Mouse (Mus musculus): ENCODE data around the gene Dnaja3. TPM values are rescaled to one million over a fixed set of nuclear protein-coding genes. Genes with fewer than 3 reads are reported as not detected.
"Not testable (repeated sequence)": the region's sequence is repeated elsewhere in the genome, so short reads cannot be mapped to it uniquely, and the experiment has no call there.

The Dnaja3 gene
- total RNA-seq, 2 experiments from 2014 or later, result 82.7 to 84.7 TPM

DNA sequence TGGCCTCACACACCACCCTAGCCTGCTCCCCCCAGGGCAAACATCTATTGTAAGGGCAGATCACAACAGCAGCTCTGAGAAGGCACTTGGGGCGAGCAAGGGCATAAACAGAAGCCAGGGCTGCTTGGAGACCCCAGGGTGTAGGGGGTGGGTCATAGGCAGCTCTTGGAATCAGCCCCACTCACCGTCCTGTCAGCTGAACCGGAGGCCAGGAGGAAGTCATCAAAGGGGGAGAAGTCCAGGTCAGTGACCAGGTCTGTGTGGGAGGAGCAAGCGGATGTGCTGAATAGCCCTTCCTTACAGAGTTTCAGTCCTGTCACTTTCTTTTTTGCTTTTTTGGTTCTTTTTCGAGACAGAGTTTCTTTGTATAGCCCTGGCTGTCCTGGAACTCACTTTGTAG is 30.5 kb downstream of the Dnaja3 start:
- DNase-seq, result no peak

- DNase-seq, result no peak
Observed at GRCm38 (mm10) chr16:4674091-4674490, 34.3 kb downstream of the Dnaja3 start.

DNA sequence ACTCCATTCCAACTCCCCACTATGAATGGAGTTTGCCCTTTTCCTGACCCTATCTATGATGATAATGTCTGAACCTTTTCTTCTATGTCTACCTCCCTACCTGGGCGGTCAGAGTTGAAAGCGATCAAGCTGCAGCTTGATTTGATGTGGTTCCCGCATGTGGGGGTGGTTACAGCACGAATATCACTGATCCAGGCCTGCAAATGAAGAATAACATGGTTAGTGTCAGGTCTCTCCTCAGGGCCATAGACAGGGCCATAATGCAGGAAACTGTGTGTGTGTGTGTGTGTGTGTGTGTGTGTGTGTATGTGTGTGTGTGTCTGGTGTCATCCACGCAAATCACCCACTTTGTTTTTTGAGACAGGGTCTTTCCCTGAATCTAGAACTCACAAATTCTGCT is 37.0 kb downstream of the Dnaja3 start:
- no peak for DNase-seq

DNA sequence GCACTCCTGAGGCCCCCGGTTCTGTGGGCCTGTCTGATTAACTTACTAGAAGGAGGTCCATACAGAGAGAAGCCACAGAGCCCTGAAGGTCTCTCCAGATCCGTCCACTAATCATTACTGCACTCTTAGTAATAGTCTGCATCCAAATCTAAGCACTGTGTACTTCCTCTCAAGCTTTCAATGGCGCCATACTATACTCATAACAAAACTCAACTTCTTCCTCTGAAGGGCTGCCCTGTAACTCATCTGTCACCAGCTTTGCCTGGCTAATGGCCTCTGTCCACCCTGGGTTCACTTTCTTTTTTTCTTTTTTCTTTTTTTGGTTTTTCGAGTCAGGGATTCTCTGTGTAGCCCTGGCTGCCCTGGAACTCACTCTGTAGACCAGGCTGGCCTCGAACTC is 38.3 kb downstream of the Dnaja3 start:
- no peak for DNase-seq

DNA sequence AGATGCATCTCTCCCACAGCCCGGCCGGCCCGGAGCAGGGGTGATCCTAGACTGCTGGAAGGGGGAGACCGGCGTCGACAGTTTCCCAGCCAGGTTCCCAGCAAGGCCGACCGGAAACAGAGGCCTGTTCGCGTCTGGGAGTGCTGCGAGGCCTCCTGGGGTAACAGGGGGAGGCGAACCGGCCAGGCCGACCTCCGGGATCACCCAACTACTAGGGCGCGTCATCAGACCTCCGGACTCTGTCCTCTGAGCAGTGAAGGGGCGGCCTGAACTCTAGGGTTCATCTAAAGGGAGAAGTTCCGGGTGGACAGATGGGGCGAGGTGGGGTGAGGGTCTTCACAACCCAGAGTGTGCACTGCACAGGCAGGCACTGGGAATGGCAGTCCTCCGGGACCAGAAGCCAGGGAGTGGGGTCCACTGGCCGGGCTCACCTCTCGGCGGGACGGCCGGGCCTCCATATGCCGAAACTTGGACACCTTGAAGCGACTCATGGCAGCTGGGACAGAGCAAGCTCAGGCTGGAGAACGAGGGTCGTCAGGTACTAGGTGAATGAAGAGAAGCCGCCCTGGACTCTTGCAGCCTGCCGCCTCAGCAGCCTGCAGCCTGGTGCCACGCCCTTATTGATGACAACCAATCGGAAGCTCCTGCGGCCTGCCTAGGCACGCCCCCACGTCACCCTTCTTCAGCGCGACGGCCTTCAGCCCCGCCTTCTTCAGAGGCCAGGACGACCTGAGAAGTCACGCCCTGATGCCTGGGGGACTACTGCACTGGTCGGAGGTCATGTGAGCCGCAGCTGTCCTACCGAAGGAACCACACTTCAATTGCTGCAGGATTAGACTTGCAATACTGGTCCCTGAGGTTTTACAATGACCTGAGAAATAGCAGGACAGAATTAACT is 39.6 kb downstream of the Dnaja3 start, which contains the start of gene Coro7:
TSS of gene Coro7 (minus strand) at position 657 of the 898 bp plus-strand sequence.
- DNase-seq, result peak; percentile 91

GRCm38 (mm10) chr16:4680922-4681455 is 41.2 kb downstream of the Dnaja3 start:
- DNase-seq, result not testable (repeated sequence)

DNA sequence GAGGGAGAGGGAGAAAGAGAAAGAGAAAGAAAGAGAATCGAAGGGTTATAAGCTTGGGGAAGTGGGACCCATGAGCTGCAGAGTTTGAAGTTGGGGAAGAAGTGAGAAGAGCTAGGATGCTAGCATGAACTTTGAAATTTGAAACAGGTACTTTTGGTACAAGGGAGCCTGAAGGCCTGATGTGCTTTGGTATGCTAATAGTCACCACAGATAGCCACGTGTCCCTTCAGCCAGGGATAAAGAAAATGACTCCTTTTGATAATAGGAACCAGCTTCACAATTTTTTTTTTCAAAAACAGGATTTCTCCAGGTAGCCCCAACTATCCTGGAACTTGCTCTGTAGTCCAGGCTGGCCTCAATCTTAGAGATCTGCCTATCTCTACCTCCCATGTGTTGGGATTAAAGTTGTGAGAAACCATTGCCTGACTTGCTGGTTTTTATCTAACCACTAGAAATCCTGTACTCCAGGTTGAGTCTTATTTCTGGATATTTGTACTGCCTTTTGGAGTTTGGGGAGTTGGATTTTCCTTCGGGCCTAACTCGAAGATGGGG is 42.9 kb downstream of the Dnaja3 start:
- DNase-seq, result no peak

DNA sequence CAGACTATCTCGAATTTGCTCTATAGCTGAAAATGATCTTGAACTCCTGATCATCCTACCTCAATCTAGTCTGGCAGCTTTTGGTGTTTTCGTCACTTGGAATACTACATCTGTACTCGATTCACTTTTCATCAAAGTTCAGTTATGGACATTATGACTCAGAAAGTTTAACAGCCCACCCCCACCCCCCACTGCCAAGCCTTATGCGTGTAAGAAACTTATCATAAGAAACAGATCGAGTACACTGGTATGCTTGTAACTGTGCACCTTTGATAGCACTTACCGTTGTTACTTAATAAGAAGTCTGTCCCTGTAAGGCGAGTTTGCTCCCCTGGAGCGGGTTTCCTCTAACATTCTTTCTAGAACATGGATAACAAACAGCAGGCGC is 43.4 kb downstream of the Dnaja3 start:
- DNase-seq, result no peak

DNA sequence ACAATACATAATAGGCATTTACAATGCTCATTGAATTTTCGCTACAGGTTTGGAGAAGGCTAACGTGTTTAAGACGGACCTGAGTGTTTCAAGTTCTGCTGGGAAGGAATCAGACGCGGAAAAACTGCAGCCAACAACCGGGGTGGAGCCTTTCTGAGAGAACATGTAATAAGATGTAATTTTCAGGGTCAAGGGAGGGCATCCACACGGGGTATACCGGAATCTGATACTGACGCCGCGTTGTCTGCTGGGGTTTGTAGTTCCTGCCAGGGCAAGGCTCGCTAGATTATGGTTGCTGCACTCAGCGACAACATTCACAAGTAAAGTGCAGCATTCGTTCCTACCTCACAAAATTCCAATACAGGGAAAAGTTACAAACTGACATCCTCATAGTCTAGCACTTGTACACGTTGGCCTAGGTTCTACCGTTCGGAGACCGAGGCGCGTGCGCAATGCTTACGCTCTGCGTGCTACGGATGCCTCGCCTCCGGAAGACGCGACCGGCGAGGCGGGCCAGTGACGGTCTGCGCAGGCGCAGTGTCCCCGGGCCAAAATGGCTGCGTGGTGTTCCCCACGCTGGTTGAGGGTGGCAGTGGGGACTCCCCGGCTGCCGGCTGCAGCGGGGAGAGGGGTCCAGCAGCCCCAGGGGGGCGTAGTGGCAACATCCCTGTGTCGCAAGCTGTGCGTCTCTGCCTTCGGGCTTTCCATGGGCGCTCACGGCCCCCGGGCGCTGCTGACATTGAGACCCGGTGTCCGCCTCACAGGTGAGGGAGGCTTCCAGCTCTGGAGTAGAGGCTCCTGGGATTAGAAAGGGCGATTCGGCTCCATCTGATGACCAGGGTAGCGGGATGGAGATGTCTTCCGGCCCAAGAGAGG is 44.0 kb downstream of the Dnaja3 start:
- DNase-seq, result peak; percentile 98

DNA sequence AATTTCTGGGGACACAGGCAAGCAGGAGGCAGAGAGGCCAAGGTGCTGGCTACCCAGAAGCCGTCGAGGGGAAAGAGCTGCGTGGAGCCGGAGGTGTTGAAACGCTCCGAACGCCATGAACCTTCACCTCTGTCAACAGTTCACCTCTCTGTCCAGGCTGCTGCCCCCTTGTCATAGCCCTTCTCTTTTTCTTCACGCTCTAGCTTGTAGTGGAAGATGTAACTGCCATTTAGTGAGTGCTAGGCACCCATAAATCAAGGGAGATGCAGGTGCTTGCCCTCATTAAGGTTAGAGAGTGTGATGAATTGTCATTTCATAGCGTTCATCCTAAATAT is 44.6 kb downstream of the Dnaja3 start:
- DNase-seq, result no peak

- not testable (repeated sequence) for DNase-seq
Observed at GRCm38 (mm10) chr16:4689371-4689770, 49.6 kb downstream of the Dnaja3 start.

GRCm38 (mm10) chr16:4701211-4701610 is 61.4 kb downstream of the Dnaja3 start:
- DNase-seq, result no peak

DNA sequence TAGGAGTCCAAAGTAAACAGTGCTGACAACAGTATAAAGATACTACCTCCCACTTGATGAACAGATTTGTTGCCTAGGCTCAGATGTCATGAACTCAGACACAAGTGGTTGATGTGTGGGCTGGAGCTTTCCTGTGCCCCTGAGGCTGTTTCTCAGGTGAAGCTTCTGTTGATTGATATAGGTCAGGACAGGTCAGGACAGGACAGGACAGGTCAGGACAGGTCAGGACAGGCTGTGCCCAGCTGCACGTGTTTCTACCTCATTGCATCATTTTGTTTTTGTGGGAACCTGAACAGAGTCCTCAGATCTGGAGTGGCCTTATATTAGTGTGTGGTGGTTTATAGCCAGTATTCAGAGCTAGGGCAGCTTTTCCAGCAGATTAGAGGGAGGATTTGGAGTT is 62.9 kb downstream of the Dnaja3 start:
- no peak for DNase-seq

DNA sequence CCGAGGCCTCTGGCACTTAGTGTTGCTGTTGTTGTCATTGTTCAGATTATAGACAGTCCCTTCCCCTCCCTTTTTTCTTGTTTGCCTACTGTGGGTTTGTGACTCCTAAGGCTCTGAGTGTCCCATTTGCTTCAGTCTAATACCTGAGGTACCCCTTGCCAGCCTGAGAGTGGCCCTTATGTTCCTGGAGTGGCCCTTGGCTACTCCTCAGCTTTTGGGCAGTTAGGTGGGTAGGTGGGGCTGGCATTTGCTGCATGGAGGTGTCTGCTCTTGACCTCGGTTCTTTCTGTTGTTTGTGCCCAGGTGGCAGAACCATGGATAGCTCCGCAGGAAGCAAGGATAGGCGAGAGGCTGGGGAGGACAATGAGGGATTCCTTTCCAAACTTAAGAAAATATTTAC is 65.8 kb downstream of the Dnaja3 start:
- no peak for DNase-seq

DNA sequence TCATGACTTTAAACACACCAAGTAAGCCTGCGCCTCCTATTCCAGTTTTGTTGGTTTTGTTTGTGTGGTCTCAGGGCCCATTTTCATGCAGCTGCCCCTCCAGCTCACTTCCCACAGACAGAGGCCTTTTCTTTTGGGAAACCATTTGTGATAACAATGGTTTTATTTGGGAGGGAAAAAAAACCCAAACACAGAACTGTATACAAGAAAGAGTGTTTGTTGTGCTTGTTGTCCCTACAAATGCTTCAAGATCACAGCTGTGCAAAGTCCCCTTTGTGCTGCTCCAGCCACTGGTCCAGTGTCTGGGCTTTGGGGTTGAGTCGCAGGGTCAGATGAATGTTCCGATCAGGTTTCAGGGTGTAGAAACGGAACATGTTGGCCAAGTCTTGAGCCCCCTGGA is 71.4 kb downstream of the Dnaja3 start:
- no peak for DNase-seq

DNA sequence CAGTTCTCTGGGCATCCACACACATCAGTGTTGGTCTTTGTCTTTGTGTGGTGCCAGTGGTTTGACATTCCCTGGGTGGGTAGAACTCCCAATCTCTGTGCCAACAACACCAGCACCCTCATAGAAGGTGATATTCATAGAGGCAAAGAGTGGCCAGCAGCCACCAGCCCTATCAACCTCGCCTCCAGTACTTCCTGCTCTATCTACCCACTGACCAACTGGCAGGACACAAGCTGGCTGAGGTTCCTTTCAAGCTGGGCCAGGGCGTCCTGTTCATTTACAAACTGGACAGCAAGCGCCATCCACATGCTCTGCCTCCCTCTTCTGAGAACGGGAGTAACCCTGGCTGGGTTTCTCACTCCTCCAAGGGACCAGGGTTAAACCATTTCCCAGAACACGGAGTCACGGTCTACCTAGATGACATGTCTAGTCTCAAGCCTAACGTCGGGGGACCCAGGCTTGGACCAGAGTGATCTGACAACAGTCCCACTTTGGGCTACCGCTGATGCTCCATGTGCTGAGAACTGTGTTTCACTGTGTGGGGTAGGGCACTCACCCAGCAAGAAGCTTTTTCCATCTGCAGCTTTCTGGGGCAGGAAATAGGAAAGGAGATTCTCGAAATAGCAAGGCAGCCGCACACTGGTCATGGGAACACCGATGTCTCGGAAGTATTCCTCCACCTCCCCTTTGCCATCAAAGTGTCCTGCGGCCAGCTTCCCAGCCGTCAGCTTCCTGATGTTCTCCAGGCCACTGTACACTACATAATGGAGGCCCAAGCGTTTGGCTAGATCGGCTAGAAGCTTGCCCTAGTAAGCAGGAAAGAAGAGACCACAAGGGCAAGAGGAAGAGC is 74.3 kb downstream of the Dnaja3 start:
- DNase-seq, result no peak

DNA sequence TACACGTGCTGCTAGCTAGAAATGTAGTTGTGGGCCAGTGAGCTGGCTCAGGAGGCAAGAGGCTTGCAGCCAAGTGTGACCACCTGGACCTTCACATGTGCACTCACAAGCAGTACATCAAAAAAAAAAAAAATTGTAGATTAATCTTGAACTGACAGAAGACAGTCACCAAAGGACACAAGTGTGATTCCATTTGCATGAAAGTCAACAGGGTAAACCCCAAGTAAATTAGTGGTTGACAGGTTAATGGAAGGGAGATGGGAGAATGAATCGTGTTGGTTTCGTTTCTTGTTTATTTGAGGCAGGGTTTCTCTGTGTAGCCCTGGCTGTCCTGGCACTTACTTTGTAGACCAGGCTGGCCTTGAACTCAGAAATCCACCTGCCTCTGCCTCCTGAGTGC is 78.1 kb downstream of the Dnaja3 start:
- no peak for DNase-seq

- DNase-seq, result peak; percentile 63
Observed at GRCm38 (mm10) chr16:4718753-4719518, 79.1 kb downstream of the Dnaja3 start, which contains the start of gene Nmral1. Gene Nmral1, minus strand, starts transcription at chr16:4719356.

DNA sequence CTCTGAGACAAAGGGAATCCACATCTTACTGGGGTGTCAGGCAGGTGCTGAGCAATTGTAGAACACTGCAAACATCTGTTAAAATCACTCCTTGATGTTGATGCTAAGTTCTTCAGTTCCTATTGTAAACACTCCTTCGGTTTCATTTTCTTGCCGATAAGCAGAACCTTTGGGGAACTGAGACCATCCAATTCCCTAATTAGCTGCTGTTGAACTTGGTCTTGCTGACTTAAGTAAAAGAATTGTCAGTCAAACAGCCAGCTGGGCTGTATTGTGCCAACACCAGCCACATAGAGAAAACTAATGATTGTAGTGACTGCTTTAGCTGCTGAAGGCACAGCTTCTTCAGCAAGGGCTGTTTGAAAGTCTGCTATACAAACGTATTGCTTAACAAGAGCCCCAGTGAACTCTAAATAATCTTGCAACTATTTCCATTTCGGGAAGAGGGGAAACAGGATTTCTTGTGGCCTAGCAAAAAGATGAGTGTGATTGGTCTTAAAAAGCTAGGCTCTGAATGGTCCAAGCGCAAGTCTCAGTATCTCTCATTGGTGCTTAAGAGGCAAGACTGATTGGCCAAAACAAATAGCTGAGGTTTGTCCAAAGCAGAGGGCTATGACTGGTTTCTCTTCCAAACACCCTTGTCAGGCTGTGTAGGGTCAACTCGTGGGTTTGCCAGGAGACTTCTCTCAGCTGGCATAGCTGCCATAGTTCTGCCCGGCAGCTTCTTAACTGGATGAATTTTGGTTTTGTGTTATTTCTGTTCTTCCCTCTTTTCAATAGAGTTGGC is 82.5 kb downstream of the Dnaja3 start:
- DNase-seq, result no peak

DNA sequence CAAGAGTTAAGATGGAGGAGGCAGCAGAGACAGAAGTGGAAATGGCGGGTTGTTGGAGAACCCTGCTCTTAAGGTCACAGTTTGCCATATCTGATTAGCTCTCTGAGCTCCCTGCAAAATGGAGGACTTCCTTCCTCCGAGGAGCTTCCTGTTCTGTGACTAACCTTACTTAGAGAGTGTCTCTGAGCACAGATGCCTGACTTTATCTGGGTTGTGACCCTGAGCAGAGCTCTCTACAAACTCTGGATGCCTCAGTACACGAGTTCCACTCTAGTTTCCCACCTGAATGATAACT is 83.1 kb downstream of the Dnaja3 start:
- no peak for DNase-seq

All from heart, postnatal 4 days (tissue).